Mouse (Mus musculus) cerebral cortex, adult 2 months (tissue): ENCODE data around the gene Phf21b.

Experiments
- WGBS: fragments of 180-500 bp; shearing (Covaris S2); methylation state at CpG from one replicate; pipeline ENCODE4 v1.1.7; 2018; 5-methylcytosine and 5-hydroxymethylcytosine counted together

Gene Phf21b

DNA sequence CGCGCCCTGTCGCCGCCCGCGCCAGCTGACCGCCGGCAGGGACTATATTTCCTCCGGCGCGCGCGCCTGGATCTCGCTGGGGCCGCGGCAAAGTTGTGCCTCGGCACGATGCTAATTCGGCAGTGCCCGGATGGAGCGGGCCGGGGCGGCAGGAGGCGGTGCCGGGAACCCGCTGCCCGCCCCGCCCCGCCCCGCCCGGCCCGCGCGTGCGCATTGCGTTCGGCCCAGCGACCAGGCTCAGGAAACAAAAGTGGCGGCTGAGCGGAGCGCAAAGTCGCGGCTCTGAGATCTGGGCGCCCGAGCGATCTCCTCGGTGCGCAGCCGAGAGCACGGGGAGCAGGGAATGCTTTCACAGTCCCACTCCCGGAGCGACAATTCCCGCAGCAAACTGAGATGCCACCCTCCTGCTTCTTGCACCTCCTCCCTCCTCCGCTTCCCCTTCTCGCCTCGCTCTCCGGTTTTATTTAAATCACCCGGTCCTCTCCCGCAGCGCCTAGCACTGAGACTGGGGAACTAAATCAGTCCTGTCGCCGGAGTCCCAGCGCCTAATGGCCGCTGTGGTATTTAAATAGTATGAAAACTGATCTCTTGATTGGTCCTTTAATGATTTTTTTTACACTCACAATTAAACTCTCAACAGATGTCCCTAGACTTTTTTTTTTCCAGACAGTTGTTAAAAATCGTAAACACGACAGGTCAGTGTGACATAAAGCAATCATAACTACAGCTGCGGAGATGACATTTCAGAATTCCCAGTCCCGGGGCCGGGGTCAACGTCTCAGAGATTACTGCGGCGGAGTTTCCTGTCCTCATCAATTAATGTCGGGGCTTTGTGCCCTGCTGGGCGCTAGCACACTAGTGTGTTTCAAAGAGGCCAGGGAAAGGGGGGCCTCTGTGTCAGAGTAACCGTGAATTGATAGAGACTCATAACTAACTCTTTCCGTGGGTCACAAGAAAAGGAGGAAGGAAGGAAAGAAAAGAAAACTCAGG, at the start of gene Phf21b:
Gene Phf21b, minus strand, starts transcription at position 44 of the 990 bp plus-strand sequence.
- 1% methylated on average over 76 of the region's 76 CpGs for WGBS

- 83% methylated on average over 7 of the region's 7 CpGs for WGBS
Measured at GRCm38 (mm10) chr15:84903843-84904385, 48.1 kb upstream of the Phf21b start.

GRCm38 (mm10) chr15:84898077-84898476, 42.2 kb upstream of the Phf21b start:
- 28% methylated on average over 7 of the region's 7 CpGs for WGBS

DNA sequence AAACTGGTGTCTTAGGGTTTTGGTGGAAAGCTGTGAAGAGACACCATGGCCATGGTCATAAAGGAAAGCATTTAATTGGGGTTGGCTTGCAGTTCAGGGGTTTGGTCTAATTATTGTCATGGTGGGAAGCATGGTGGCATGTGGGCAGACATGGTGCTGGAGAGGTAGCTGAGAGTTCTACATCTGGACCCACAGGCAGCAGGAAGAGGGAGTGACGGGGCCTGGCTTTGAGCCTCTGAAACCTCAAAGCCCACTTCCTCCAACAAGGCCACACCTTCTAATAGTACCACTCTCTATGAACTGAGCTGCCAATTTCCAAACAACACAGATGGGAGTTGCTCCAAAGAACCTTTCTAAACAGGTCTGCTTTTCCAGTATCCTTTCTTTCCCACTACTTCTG, 40.8 kb upstream of the Phf21b start:
- WGBS, result 82% methylated on average over 1 of the region's 1 CpGs

- WGBS, result 70% methylated on average over 10 of the region's 10 CpGs
Measured at GRCm38 (mm10) chr15:84896216-84896615, 40.4 kb upstream of the Phf21b start.

DNA sequence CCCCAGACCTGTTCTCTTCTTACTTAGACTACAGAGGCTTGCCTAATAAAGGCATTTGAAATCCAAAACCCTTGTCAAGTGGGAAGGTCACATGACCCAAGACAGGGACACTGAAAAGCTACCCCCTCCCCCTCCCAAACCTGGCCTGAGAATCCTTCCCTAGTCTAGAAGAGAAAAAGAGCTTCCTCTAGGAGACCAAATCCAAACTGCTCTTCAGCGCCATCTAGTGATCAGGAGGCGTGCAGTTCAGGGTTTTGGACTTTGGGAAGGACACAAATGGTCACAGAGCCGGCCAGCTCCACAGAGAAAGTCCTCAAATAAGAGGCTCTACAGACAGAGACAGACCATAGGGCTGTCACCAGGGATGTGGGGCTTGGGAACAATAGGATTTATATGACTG, 35.8 kb upstream of the Phf21b start:
- 5% methylated on average over 3 of the region's 3 CpGs for WGBS

GRCm38 (mm10) chr15:84891246-84891645, 35.4 kb upstream of the Phf21b start:
- WGBS, result 53% methylated on average over 3 of the region's 3 CpGs

GRCm38 (mm10) chr15:84888066-84888465, 32.2 kb upstream of the Phf21b start:
- 70% methylated on average over 12 of the region's 12 CpGs for WGBS

DNA sequence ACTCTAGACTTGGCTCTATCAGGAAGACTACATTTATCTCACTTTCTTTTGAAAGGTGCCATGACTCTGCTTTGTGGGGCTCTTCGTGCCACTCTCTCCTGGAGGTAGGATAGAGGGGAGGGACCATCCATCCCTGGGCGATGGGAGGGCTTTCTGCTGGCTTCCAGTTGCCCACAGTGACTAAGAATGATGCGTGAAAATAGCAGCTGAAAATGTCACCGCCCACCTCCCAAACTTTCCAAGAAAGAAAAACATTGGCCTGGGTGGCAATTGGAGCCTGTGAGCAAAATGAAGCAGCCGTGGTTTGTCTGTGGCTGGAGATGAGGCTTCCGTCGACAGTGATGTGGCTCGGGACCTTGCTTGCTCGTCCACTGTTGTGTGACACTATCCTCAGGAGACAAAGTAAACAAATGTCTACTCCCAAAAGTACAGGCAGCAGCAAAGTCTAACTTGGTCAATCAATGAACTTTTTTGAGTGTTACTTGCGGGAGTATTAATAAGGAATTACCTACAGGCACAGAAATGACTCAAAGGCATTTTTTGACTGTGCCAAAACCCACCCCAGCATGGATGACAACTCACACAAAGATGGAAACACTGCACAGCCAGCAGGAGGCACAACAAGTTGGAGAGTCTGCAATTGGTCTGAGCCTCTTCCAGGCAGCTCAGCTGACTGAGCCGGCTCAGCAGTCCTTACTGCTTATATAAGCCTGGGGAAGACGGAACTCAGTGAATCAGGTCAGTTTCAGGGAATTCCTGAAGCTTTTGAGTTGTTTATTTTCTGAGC, 21.4 kb upstream of the Phf21b start:
- 61% methylated on average over 12 of the region's 12 CpGs for WGBS

- WGBS, result 51% methylated on average over 4 of the region's 4 CpGs
Measured at GRCm38 (mm10) chr15:84873867-84874266, 18.0 kb upstream of the Phf21b start.

DNA sequence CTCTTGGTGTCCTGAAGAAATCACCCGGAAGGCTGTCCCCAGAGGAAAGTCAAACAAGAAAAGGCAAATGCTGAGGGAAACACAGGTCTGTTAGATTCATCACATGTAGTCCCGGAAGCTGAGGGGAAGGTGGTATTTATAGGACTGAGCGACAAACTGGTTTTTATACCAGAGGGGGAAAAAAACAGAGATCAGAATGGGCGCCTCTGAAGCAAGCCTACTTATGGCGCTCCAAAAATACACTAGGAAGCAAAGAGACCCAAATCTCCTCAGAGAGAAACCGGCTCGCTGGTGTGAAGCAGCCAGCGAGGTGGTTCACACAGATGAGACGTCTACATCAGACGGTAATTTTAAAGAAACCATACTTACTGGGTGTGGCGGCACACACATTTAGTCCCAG, 17.2 kb upstream of the Phf21b start:
- WGBS, result 52% methylated on average over 11 of the region's 11 CpGs

GRCm38 (mm10) chr15:84871802-84872201, 16.0 kb upstream of the Phf21b start:
- WGBS, result 86% methylated on average over 3 of the region's 3 CpGs

- WGBS, result 57% methylated on average over 8 of the region's 8 CpGs
Measured at GRCm38 (mm10) chr15:84861911-84862310, 6.1 kb upstream of the Phf21b start.

DNA sequence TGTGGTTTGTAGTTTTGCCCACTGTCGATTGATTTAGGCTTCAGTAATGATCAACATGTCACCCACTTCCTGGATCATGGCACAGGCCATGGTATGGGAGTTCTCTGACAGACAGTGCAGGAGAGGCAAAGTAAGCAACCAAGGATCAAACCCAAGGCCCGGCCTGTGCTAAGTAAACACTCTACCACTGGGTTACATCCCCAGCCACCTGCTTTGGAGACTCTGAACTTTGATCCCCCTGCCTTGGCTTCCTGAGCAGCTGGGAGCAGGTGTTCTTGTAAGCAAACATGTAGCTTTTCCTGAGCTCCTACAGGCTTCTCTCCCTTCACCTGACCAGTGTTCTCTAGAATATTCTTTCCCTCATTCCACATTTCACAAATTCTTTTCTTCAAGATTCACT, 1.8 kb upstream of the Phf21b start:
- 89% methylated on average over 2 of the region's 2 CpGs for WGBS

GRCm38 (mm10) chr15:84854921-84855901, 638 bp downstream of the Phf21b start:
- under 1% methylated on average over 87 of the region's 88 CpGs for WGBS

DNA sequence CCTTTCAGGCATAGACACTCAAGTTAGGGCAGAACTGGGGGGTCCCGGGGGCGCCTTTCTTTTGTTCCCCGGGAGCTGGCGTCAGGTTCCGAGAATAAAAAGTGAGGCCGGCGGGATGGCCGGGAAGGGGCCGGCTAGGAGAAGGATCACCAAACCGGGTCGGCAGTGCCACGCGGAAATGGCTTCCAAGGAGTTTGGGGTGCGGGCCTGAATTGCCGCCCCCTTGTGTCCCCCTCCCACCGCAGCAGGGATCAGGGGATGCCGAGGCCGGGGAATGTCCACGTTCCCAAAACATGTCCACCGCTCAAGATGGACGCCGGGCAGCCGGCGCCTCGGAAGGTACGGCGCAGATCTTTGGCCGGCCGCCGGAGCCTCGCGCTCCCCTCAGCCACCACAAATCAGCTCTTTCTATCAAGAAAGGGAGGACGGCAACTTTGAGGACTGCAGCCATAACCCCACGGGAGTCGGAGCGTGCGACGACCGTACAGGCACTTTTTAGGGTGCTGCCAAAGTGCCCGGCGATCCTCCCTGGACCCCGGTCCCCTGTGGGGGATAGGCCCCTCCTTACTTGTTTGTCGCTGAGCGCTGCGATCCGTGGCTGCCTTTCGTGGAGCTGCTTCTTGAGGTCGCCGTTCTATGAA, 1.6 kb downstream of the Phf21b start:
- under 1% methylated on average over 49 of the region's 49 CpGs for WGBS

DNA sequence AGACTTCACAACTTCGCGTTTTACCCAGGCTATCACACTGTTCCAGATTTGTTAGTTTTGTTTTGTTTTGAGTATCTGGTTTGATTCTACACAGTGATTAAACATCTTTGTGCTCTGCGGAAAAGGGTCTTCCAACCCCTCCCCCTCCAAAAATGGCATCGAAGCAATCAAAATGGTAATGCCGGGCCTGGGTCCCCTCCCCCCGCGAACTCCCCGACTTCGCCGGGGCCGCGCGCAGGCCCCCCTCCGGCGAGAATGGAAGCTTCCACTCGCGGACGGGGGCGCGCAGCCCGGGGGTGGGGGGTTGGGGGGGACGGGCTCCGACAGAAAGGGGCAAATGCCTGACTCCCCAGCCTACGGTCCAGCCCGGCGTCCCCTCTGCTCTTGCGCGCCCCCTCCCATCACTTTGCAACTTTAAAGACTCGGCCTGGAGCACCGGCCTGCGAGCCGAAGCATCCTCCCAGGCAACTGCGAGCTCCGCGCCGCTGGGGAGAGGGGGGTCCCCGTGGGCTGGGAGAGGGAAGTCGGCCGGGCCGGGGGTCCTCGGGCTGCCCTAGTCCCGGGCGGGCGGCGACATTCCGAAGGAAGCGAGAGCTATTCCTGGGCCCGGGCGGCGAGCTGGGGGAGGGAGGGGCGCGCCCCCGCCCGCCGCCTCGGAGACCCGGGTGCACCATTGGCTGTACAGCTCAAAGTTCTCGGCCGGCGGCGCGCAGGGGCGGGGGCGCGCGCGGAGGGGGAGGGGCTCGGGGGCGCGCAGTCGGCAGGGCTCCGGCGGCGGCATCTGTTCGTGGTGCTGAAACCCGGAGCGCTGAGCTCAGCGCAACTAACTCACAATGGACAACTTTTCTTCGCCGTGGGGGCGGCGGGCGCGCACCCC, 2.4 kb downstream of the Phf21b start:
- under 1% methylated on average over 78 of the region's 84 CpGs for WGBS

- WGBS, result 13% methylated on average over 10 of the region's 10 CpGs
Measured at GRCm38 (mm10) chr15:84852457-84853070, 3.3 kb downstream of the Phf21b start.

DNA sequence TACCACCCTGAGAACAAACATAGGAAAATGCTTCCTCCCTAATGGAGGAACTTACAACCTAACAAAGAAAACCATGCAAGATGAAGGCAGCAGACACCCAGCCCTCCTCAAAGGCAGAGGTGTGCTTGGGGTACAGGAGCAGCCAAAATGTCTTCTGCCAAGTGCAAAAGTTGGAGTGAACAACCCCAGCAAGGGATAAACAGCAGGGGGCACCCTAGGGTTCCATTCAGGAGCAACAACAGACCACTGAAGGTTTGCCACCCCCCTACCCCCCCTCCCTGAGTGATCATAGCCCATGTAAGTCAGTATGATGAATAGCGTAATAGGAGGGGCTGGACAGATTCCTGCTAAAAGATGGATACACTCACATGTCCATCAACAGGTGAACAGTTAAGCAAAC, 5.5 kb downstream of the Phf21b start:
- WGBS, result 100% methylated on average over 1 of the region's 1 CpGs
